Mouse (Mus musculus) liver, adult 2 months (tissue): Measurements from ENCODE around the gene Oosp2. TPM values are rescaled to one million over a fixed set of nuclear protein-coding genes. Genes with fewer than 3 reads are reported as not detected.

ENCODE experiments used
- DNase-seq: peaks from one replicate; pipeline ENCODE4 v3.0.0-alpha.2; 2011; ENCODE audit warnings: low read depth, low spot score; ENCODE audit errors: extremely low read depth
- H3K27ac ChIP-seq: fragments of 200-500 bp; replicated peaks from 2 replicates; pipeline ENCODE4 v1.5.1; 2012; ENCODE audit warnings: low read depth, mild to moderate bottlenecking, control low read depth, inconsistent platforms, low read length; ENCODE audit not compliant: insufficient read depth
- H3K27me3 ChIP-seq: fragments of 200-500 bp; 2 replicates; pipeline ENCODE4 v1.6.1; 2012; ENCODE audit warnings: mild to moderate bottlenecking, moderate library complexity, low read length, inconsistent platforms; ENCODE audit not compliant: control insufficient read depth, insufficient read depth
- H3K36me3 ChIP-seq: fragments of 200-500 bp; 2 replicates; pipeline ENCODE4 v1.6.1; 2012; ENCODE audit warnings: low read length, inconsistent platforms; ENCODE audit not compliant: control insufficient read depth, insufficient read depth
- H3K4me1 ChIP-seq: fragments of 200-500 bp; 2 replicates; pipeline ENCODE4 v1.6.1; 2011; ENCODE audit warnings: low read length; ENCODE audit not compliant: control insufficient read depth, insufficient read depth
- H3K4me3 ChIP-seq: fragments of 200-500 bp; 2 replicates; pipeline ENCODE4 v1.5.1; 2011; ENCODE audit warnings: low read depth, mild to moderate bottlenecking, control low read depth, low read length, moderate library complexity; ENCODE audit not compliant: insufficient read depth
- H3K79me2 ChIP-seq: fragments of 200-500 bp; 2 replicates; pipeline ENCODE4 v1.6.1; 2012; ENCODE audit warnings: inconsistent platforms, mild to moderate bottlenecking, low read length, moderate library complexity; ENCODE audit not compliant: control insufficient read depth, insufficient read depth
- H3K9ac ChIP-seq: fragments of 200-500 bp; 2 replicates; pipeline ENCODE4 v1.6.1; 2012; ENCODE audit warnings: low read depth, mild to moderate bottlenecking, control low read depth, inconsistent platforms, low read length
- CTCF ChIP-seq: fragments of 200-500 bp; IDR thresholded peaks from 2 replicates; pipeline ENCODE4 v1.5.1; 2011; ENCODE audit warnings: low read depth, low read length, control low read depth
- POLR2A ChIP-seq: fragments of 200-500 bp; IDR thresholded peaks from 2 replicates; pipeline ENCODE4 v1.6.1; 2011; ENCODE audit warnings: low read length, control low read depth; ENCODE audit not compliant: insufficient read depth; ENCODE audit errors: extremely low read depth
- WGBS: fragments of 180-500 bp; shearing (Covaris S2); methylation state at CpG from one replicate; pipeline ENCODE4 v1.1.7; 2018; 5-methylcytosine and 5-hydroxymethylcytosine counted together
- polyA plus RNA-seq: library from polyadenylated mRNA; depleted of rRNA; stranded (reverse); fragments of >200 nt; gene quantifications from 2 replicates; pipeline ENCODE4 v1.2.3, GENCODE M21; 2012; rRNA removed
- total RNA-seq: library from RNA; depleted of rRNA; stranded (reverse); fragments of >200 nt; gene quantifications from 2 replicates; pipeline ENCODE4 v1.2.3, GENCODE M21; 2014; rRNA removed

The Oosp2 gene
- total RNA-seq: not detected in 2 replicates
- polyA plus RNA-seq: not detected in 2 replicates

GRCm38 (mm10) chr19:11660459-11660858, at the start of gene Oosp2:
TSS of gene Oosp2 (minus strand) at chr19:11660559.
- 91% methylated on average over 5 of the region's 5 CpGs for WGBS
- Histone ChIP-seq H3K27me3 (no peaks in the 10 kb centered on the region), H3K27ac (no peak within 1 kb of the TSS), H3K79me2 (no peaks in the 10 kb centered on the region), H3K4me1 (no peaks in the 10 kb centered on the region), H3K36me3 (no peaks in the 10 kb centered on the region), H3K9ac (no peak within 1 kb of the TSS), H3K4me3 (no peak within 1 kb of the TSS)
- no peak for DNase-seq
- TF ChIP-seq POLR2A (no peak), CTCF (no peak)

GRCm38 (mm10) chr19:11698342-11698741, 38.0 kb upstream of the Oosp2 start:
- Histone ChIP-seq H3K36me3 (no peaks in the 10 kb centered on the region), H3K79me2 (no peaks in the 10 kb centered on the region), H3K9ac (no peak overlapping the region), H3K4me1 (no peaks in the 10 kb centered on the region), H3K4me3 (no peak overlapping the region), H3K27ac (no peak overlapping the region), H3K27me3 (no peaks in the 10 kb centered on the region)
- DNase-seq: peak; percentile 30
- WGBS: 85% methylated on average over 6 of the region's 6 CpGs
- TF ChIP-seq POLR2A (no peak), CTCF (no peak)

- 80% methylated on average over 2 of the region's 2 CpGs for whole genome bisulfite sequencing
- no peak within 1 kb of the TSS for H3K9ac ChIP-seq
- H3K4me3 ChIP-seq: no peak within 1 kb of the TSS
- no peaks in the 10 kb centered on the region for H3K36me3 ChIP-seq
- TF ChIP-seq POLR2A: no peak
- TF ChIP-seq CTCF: no peak
- no peaks in the 10 kb centered on the region for H3K27me3 ChIP-seq
- H3K79me2 ChIP-seq: no peaks in the 10 kb centered on the region
- no peaks in the 10 kb centered on the region for H3K4me1 ChIP-seq
- H3K27ac ChIP-seq: no peak within 1 kb of the TSS
- no peak for DNase-seq
Observed at GRCm38 (mm10) chr19:11696755-11697154, 36.4 kb upstream of the Oosp2 start, which contains the start of gene Oosp3. TSS of gene Oosp3 (plus strand) at chr19:11697055.

GRCm38 (mm10) chr19:11691454-11691853, 31.1 kb upstream of the Oosp2 start:
- 47% methylated on average over 1 of the region's 1 CpGs for WGBS

GRCm38 (mm10) chr19:11690839-11691238, 30.5 kb upstream of the Oosp2 start, which contains the start of gene Oosp1:
TSS of gene Oosp1 (minus strand) at chr19:11691150.
- TF ChIP-seq POLR2A (no peak), CTCF (no peak)
- H3K27ac ChIP-seq: no peak within 1 kb of the TSS
- no peaks in the 10 kb centered on the region for H3K27me3 ChIP-seq
- H3K36me3 ChIP-seq: no peaks in the 10 kb centered on the region
- WGBS: 67% methylated on average over 5 of the region's 5 CpGs
- no peaks in the 10 kb centered on the region for H3K79me2 ChIP-seq
- H3K9ac ChIP-seq: no peak within 1 kb of the TSS
- no peaks in the 10 kb centered on the region for H3K4me1 ChIP-seq
- H3K4me3 ChIP-seq: no peak within 1 kb of the TSS
- no peak for DNase-seq

More at GRCm38 (mm10) chr19:11691454-11691853, 31.1 kb upstream of the Oosp2 start:
- no peak for TF ChIP-seq POLR2A
- TF ChIP-seq CTCF: no peak
- Histone ChIP-seq H3K4me3 (no peak overlapping the region), H3K4me1 (no peaks in the 10 kb centered on the region), H3K9ac (no peak overlapping the region), H3K79me2 (no peaks in the 10 kb centered on the region), H3K36me3 (no peaks in the 10 kb centered on the region), H3K27me3 (no peaks in the 10 kb centered on the region), H3K27ac (no peak overlapping the region)
- DNase-seq: no peak

- DNase-seq: no peak
- TF ChIP-seq POLR2A: no peak
- TF ChIP-seq CTCF: no peak
- H3K4me3 ChIP-seq: no peak overlapping the region
- H3K27me3 ChIP-seq: no peaks in the 10 kb centered on the region
- no peaks in the 10 kb centered on the region for H3K4me1 ChIP-seq
- no peak overlapping the region for H3K9ac ChIP-seq
- no peaks in the 10 kb centered on the region for H3K79me2 ChIP-seq
- no peak overlapping the region for H3K27ac ChIP-seq
- H3K36me3 ChIP-seq: no peaks in the 10 kb centered on the region
Observed at GRCm38 (mm10) chr19:11661562-11661961, 1.2 kb upstream of the Oosp2 start.
